Mouse (Mus musculus) mature B cell (primary cell): Measurements from ENCODE around the gene Cer1.

Experiments
- in situ Hi-C: fragments of 300-500 bp; cut with MboI; formaldehyde crosslinking; loops from 2 replicates; pipeline ENCODE4 v1.14.3; 2019

Gene Cer1

DNA sequence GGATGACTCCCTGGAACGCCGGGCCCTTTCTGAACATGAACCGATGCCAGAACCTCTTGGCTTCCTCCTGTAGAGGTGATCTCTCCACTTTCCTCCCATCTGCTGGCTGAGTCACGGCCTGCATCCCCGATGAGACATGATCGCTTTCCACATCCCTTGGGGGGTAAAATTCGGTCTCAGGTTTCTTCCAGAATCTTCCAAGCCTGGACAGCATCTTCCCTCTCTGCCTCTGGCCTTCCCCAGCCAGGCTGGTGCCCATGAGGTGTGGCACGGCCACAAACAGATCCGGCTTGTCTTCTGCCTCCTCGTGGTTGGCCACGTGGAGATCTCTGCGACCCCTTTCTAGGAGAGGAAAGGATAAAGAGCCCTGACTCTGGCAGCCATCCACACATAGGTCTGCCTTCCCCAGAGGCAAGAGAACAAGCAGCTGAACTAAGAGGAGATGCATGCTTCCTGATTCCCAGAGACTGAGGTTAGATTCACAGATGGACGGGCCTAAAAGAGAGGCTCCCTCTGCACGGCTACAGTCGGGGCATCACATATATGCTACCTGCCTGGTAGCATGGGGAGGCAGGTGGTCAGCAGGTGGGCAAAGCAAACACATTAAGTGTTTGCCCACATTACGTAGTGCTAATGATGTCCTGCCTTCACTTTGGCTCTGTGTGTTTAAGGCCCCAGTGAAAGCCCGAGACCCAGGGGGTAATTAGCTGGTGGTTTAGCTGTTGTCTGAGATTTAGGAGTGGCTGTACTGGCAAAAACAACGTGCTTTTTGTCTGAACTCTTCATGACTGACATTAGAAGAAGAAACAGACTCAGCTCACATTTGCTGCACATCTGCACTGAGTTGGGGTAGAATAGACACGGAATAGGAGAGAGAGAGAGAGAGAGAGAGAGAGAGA is at the start of gene Cer1:
Cer1 (minus strand) TSS at position 513 of the 899 bp plus-strand sequence.
- in situ Hi-C loops: no loop called here

DNA sequence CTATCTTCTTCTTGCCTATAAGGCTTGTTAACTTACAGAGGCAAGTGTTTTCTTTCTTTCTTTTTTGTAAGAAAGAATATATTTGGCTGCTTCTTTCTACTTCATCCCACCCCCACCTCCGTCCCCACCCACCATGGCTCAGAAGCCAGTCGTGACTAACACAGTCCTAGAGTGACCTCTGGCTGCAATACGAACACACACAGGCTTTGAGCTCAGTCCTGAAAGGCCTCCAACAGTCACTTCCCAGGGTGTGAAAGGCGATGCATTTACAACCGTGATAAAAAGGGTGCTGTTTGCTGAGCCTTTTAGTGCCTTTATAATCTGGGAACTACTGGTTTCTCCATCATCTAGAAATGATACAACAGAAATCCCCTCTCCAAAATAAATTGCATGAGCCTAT is 49.4 kb upstream of the Cer1 start:
- in situ Hi-C loops: no loop called here

DNA sequence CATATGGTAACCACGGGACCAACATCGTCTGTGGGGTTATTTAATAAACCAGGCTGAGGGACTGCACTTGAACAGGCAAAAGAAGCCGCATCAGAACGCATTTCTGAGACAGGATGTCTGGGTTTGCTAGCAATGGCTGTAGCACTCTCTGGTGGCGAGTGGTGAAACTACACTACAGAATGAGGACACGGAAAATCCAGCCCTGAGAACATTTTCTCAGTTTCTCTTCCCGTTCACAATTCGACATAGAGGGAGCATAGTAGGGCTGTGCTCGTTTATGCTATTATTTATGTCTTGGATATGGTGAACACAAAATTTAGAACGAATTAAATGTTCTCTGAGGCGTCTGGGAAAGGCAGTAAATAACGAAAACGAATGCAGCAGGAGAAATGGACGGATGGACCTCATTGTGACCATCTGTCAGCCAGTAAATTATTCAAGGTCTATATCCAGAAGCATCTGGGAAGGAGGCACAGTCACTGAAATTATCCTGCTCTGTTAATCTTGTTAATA is 48.8 kb upstream of the Cer1 start:
- in situ Hi-C loops: no loop called here

DNA sequence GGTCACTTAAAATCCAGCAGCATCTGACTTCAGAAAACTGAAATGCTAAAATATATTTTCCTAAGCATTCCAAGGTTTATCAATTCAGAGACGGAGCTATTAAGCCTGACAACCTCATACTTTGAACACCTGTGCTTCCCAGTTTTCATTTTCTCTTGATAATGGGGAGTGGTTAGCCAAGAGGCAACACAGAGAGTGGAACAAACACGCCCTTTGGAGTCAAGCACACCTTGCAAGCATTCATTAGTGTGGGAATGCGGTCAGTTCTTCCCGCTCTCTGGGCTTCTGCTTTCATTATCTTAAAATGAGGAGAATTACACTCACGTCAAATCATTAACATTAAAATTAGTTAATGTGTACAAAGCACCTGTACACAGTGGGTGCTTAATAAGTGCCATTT is 45.1 kb upstream of the Cer1 start:
- in situ Hi-C loops: no loop called here

DNA sequence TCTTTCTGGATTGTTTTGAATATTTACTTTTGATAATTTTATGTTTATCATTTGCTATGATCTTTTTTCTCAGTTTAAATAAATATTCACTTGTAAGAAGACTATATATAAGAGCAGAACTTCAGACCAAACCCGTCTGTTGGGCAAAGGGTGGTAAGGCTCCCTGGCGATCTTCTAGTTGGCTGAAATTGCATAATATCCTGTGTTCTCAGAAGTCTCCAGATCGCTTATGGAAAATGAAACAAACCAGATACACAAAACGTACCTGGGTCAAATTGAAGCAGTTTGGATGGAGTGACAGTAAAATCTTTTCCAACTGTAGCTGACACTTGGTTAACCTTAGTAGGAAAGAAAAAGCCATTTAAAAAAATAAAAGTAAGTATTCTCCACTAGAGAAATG is 37.0 kb upstream of the Cer1 start:
- in situ Hi-C loops: no loop called here

DNA sequence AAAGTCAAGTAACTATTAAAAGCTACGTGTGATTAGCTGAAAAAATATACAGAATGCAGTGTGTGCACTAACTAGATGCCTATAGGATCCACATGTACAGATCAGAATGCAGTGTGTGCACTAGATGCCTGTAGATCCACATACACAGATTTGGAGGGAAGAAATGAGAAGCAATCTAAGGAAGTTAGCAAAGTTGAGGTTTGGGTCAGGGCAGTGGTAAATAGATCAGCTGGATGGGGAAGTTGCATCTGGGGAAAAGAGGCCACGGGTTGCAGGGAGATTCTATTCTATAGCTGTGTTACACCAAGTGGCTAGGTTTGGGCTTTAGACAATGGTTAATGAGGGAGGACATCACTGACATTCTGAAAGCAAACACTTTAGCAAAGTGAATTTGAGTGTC is 33.7 kb upstream of the Cer1 start:
- in situ Hi-C loops: no loop called here

DNA sequence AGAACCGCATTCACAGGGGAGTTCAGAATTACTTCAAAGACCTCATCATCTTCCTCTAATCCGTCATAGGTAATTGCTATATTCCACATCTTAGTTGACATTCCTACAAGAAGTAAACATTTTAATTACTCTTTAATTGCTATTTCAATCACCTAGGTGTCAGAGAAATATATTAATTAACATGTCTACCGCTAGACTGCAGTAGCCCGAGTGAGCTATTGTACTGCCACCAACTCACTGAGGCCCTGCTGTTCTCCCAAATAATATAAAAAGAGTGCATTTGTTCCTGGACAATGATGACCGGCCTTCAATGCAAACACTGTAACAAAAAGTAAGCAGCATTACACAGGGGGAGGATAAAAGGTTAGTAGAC is 31.7 kb upstream of the Cer1 start:
- in situ Hi-C loops: no loop called here

DNA sequence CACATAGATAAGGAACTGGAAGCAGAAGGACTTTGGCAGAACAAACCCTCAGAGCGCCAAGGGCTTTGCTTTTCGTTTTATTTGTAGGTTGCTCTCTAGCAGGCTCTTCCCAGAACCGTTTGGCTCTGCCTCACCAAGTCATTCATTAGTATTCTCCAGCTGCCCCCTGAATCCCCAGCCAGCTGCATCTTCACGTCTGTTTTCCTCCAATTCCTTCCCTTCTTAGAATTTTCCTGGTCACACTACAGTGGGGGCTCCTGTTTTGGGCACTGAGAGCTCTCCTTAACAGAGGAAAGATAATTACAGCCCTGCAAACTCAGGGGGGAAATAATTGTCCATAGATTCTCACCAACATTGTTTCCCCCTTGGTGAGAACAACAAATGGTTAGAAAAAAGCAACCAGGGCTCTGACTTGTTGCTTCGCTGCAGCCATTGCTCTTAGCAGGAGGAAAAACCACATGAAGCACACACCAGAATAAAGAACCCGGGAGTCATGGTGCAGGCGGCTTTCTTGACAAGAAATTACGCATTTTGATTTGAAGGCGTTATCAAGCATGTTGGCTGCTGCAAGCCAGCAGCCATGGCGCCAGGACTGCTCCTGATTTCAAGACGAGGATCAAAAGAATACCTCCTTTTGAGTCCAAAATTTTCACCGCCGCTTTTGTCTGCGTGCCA is 31.2 kb upstream of the Cer1 start:
- in situ Hi-C loops: no loop called here

DNA sequence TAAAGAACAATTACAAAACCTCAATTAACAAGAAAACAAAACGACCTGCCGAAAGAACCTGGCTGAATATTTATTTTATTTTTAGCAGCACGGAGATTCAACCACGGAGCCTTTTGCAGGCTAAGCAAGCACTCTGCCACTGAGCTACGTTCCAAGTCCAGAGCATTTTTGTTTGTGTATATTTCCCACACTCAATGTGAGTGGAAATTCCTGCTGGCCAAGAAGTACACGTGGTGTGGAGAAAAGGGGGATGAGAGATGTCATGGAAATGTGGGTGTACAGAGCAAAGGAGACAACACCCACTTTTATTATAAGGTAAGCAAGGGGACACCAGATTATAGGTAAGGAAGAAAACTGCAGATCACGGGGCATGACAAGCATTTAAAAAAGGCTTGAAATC is 30.6 kb upstream of the Cer1 start:
- in situ Hi-C loops: no loop called here

DNA sequence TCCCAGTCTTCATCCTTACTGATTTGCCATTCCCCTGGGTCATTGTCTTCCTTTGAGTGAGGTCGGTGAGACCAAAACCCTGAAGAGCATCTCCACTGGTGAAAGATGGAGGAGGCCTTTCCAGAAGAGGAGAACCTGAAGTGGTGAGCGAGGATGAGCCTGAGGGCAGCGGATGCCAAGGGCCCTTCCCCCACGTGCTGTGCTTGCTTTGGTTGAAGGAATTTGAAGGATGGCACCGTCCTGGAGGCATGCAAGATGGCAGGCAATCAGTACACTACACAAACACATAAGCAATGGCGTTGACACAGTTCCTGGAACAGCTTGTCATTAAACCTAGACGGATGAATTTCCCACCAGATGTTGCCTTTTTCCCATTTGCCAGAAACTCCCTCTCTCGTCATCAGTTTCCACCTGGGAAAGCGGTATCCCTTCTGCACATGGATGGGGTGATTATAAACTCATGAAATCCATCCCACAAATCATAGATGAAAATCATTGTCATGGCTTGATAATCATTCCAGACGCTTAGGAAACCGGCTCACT is 29.7 kb upstream of the Cer1 start:
- in situ Hi-C loops: no loop called here

DNA sequence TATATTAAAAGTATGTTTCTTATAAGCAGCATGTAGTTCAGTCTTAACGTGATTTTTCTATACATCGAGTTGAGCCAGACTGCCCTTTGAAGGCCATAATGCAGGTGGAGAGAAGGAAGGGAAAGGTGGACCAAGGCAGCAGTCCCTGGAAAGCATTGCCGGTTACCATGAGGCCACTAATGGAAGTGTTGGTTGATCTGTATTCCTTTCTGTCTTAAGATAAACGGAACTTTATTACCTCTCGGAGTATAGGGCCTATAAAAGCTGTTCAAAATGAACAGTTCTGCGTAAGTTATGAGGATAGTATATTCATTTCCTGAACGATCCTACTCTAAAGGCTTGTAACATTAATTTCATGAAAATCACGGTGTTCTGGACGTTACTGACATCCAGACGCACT is 10.3 kb upstream of the Cer1 start:
- in situ Hi-C loops: no loop called here

DNA sequence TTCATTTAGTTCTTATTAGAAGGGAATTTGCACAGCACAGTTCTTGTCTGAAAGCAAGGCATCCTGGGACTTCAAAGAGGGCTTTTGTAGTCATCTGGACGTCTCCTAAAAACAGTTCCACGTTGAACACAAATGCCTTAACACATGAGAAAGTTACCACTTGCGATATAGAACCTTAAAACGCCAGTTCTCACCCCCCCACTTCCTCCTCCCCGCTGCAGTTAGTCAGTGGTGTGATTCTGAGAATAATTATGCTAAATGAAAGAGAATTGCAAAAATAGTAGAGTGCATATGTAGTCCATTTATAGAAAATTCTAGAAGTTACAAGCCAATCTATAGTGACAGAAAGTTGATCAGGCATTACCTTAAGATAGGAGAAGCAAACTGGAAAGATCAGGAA is 7.3 kb upstream of the Cer1 start:
- in situ Hi-C loops: no loop called here

DNA sequence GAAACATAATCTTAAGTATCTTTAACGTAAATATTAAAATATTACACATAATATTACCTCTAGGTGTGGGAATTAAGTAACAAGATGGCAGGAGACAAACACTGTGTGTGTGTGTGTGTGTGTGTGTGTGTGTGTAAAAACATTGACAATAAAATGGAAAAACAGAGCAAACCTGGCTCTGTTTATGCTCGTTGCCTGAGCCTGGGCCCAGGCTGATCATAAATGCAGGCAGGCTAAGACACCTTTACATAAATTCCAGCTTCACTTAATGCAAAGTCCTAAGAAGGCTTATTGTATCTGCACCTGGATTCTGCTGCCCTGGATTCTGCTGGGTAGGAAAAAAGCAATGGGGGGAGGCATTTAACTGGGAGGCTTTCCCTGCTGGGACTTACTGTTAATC is 6.6 kb upstream of the Cer1 start:
- in situ Hi-C loops: no loop called here

DNA sequence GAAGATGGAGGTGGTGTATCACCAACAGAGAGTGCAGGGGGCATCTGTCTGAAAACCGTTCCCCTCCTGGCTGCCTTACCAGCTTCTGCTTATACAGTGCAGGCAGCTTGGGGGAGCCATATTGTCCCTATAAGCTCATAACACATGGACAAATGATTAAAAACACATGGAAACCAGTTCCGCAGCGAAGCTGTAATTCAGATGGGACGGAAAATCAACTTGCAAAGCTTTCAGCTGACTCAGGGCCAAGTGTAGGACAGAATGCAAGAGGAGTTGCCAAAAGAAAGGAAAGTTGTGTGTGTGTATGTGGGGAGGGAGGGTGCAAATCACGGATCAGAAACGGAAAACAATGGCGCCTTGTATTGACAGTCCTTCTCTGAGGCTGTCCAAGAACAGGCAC is 6.1 kb upstream of the Cer1 start:
- in situ Hi-C loops: no loop called here

DNA sequence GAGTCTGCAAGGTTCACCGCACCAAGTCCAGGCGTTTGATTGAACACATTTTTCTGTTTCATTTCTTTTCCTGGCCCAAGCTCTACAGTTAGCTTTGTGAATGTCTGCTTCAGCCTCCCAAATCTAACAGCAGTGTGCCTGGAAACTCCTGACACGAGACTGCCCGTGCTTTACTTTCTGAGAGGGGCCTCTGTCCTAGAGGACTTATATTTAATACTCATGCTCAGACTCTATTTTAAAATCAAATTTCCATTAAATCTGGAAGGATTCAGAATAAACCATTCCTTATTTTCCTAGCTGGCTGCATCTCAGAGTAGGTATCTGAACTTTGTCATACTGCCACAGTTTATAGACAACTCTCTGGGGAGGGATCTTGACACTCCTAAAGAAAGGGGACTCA is 5.6 kb upstream of the Cer1 start:
- in situ Hi-C loops: no loop called here

DNA sequence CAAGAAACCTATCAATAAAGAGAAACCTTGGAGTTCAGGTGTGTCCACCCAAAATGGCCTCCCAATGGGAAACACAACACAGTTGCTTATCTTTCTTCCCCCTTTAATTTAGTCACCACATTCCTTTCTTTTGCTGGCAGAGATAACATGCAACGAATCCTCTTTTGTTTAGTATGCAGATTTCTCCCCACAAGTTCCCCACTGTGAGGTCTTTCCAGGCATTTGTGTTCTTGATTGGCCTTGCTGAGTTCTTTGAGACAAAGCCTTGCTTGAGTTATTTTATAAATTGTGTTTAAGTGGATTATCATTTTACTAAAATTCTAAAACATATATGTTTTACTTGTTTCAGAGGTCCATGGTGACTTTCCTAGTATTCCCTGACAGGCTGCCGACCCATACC is 1.2 kb upstream of the Cer1 start:
- in situ Hi-C loops: no loop called here

DNA sequence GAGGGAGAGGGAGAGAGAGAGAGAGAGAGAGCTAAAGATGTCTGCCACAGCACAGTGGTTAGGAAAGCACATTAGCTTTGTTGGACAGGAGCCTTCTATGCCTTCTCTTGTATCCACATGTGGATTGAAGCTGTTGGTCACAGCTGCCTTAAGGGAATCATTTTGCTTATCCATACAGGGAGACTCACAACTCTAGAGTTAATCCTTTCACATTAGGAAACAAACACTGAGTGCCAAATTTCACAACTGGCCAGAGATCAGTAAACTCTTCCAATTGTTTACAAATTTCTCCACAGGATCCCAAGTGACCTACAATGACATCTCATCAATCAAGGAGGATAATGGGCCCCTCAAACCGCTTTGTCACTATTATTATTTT is 576 bp upstream of the Cer1 start:
- in situ Hi-C loops: no loop called here

DNA sequence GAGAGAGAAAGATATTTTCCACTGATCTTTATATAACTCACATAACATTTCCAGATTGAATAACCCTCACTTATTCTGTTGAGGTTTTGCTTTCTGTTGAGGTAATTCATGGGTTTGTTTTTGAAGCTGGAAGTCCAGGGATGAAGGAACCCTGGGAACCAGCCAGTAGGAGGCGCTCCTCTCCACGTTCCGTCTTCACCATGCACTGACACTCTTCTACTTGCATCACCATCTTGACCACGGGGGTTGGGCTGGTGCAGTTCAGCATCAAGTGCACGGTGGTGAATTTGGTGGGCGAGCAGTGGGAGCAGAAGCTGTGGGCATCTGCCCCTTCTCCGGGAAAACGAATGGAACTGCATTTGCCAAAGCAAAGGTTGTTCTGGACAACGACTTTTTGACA is 2.4 kb downstream of the Cer1 start:
- in situ Hi-C loops: no loop called here

DNA sequence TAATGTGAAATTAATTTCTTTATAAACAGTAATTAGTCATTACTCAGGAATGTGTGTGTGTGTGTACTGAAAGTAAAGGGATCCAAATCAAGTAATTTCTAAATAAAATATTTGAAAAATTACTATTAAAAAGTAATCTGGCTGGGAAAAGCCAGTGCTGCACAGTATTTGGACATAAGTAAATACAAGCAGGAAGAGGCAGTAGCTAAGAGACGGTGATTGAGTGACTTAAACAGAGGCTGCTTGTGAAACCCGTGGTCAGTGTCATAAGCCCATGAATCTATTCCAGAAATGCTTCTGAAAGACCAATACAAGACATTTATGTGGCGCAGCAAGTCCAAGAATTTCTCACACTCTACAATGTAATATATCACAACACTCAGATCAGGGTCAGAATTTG is 3.6 kb downstream of the Cer1 start:
- in situ Hi-C loops: no loop called here

DNA sequence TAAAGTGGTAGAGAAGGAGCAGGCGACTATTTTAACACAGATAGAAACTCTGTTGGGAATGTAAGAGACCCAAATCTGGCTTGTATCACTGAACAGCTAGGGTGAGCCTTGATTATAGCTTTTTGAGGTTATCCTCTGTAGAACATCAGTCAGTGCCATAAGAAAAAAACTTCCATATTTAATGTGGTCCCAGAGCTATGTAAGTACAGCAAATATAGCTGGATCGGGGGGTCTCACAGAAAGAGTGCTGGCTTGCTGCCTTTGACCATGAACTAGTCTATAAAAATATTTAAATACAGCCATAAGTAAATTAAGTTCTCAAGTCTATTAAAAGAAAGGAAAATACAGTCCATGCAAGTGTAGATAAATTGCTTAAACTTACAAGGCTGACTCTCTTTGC is 4.7 kb downstream of the Cer1 start:
- in situ Hi-C loops: no loop called here

DNA sequence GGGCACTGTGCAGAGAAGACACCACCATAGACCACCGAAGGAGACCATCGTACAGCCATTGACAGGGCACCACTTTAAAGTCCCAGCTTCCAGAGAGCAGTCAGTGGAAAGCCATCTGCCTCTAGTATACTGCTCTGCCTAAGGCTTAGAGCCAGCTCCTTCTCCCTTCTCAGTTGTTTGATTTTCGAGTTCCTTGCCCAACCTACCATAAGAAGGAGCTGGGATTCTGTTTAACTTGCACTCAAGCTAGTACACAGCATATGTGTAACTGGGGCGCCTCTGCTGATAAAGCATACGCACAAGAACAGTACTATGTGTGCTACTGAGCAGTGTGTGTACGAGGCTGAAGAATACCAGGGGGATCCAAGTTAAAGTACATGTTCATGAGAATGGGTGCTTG is 5.8 kb downstream of the Cer1 start:
- in situ Hi-C loops: no loop called here

DNA sequence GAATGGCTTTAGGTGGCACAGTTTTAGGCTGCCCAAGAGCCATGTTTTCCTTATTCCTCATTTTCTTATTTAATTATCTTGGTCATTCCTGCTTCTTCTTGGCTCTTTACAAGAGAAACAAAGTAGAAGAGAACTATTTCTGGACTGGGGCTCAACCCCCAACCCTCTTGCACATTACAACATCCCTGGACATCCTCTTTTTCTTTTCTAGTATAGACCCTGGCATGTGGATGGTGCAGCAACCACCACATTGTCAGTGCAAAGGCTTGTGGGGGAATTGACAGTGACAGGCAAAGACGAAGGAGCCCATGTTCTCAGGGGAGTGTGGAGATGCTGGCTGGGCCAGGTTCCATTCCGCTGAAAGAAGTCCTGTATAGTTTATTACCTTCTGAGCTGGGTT is 8.3 kb downstream of the Cer1 start:
- in situ Hi-C loops: no loop called here

DNA sequence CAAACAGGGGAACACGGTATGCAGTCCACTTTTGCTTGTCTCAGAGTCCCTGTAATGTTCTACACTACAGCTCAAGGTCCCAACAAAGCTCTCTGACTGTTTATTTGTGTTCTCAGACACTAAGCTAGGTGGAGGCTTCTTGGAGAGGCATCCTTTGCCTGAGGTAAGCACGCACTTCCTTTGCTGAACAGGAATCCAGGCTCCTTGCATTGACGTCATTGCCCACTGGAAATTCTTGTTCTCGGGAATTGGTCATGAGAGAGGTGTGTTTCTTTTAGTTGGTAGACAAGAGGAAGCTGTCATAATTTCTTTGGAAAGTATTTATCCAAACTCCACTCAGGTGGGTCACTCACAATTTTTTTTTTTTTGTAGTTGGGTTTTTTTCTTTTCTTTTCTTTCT is 9.4 kb downstream of the Cer1 start:
- in situ Hi-C loops: no loop called here
